In genomic region chr5:65521803-65522202, GRCm38 (mm10) we compare ENCODE assay signal across 16 mouse cellular contexts. TPM values are rescaled to one million over a fixed set of nuclear protein-coding genes. Genes with fewer than 3 reads are reported as not detected.
DNase-seq lines count a peak whose midpoint lies in the region; ATAC-seq and TF ChIP-seq lines count a peak whose summit lies in the region.
"Had no signal": no experiment of that assay in that cellular context is flagged by ENCODE, and none has a peak within 500 bp of the region (broad histone marks: within the 10 kb centered on the region; RNA-seq: fewer than 3 reads in every experiment).

No protein-coding gene starts in this region.

- WGBS in liver, adult 2 months = 94% methylated on average over 1 of the region's 1 CpGs
- WGBS in liver, embryonic 11.5 days = 77% methylated on average over 1 of the region's 1 CpGs

- no peaks in the 10 kb centered on the region for H3K36me3 ChIP-seq in liver, adult 2 months (ENCODE audit: control insufficient read depth, insufficient read depth, low read length)
- H3K36me3 ChIP-seq in liver, embryonic 11.5 days (ENCODE audit: control insufficient read depth, insufficient read depth, low read length) = no peaks in the 10 kb centered on the region
- H3K36me3 ChIP-seq in splenic B cell, adult 2 months (ENCODE audit: control insufficient read depth, insufficient read depth, low read length, poor library complexity, severe bottlenecking) = no peaks in the 10 kb centered on the region

- H3K9me3 ChIP-seq in liver, embryonic 11.5 days (ENCODE audit: control insufficient read depth, low read length) = no peaks in the 10 kb centered on the region

- 0 out of 2 replicates have a peak, but pooled peaks have one; percentile 3 for TF ChIP-seq CTCF in liver, adult 2 months (IDR thresholded peaks at IDR 0.05; ENCODE audit: low read depth, low read length)

- no peak overlapping the region for H3K4me3 ChIP-seq in liver, adult 2 months (ENCODE audit: insufficient read depth, low read depth, low read length)
- no peak overlapping the region for H3K4me3 ChIP-seq in liver, embryonic 11.5 days (ENCODE audit: low read depth, low read length)

- no peak for TF ChIP-seq POLR2A in liver, adult 2 months (IDR thresholded peaks at IDR 0.05; ENCODE audit: extremely low read depth, insufficient read depth, low read length)

- H3K4me1 ChIP-seq in liver, adult 2 months (ENCODE audit: control insufficient read depth, insufficient read depth, low read length) = no peaks in the 10 kb centered on the region
- no peaks in the 10 kb centered on the region for H3K4me1 ChIP-seq in liver, embryonic 11.5 days (replicated peaks; ENCODE audit: control insufficient read depth, insufficient read depth, low read length)

- H3K27me3 ChIP-seq in liver, adult 2 months (ENCODE audit: control insufficient read depth, insufficient read depth, low read length) = 0 out of 2 replicates have a peak, but pooled peaks cover 1% of the 10 kb centered on the region
- no peaks in the 10 kb centered on the region for H3K27me3 ChIP-seq in liver, embryonic 11.5 days (replicated peaks; ENCODE audit: control insufficient read depth, insufficient read depth, low read length)
- H3K27me3 ChIP-seq in splenic B cell, adult 2 months (ENCODE audit: control insufficient read depth, insufficient read depth, low read length, poor library complexity, severe bottlenecking) = no peaks in the 10 kb centered on the region

- no peaks in the 10 kb centered on the region for H3K79me2 ChIP-seq in liver, adult 2 months (ENCODE audit: control insufficient read depth, insufficient read depth, low read length)

- H3K4me2 ChIP-seq in liver, embryonic 11.5 days = no peak overlapping the region

- intact Hi-C loops in gastrocnemius, postnatal 14 days (cut with DNase I; ENCODE audit: low total_unique reads) = no loop called here

- no peak for ATAC-seq in liver, embryonic 11.5 days (replicated peaks; ENCODE audit: low FRiP score)
- ATAC-seq: midbrain, embryonic 16.5 days had no signal

- peak; percentile 21 for DNase-seq in embryo, embryonic 10 days (ENCODE audit: low spot score)
- no peak for DNase-seq in embryo, embryonic 9.5 days (ENCODE audit: extremely low spot score)
- peak; percentile 32 for DNase-seq in liver, adult 2 months (ENCODE audit: extremely low read depth, low read depth, low spot score)
- no peak for DNase-seq in liver, embryonic 11.5 days (ENCODE audit: low spot score)
- peak; percentile 31 for DNase-seq in c-Kit-positive CD71-positive TER-119-positive erythroid progenitor cells, embryonic 14.5 days (ENCODE audit: low spot score)
- DNase-seq in splenic B cell, adult 2 months (ENCODE audit: low read depth, low spot score) = peak; percentile 54
- DNase-seq in layer of hippocampus, postnatal 36 days = no peak
- DNase-seq in gastrocnemius, postnatal 14 days = no peak
- DNase-seq: adrenal gland, adult 2 months; cerebellum, postnatal 14 days; gastrocnemius, postnatal 36 days; kidney, postnatal 4 days had no signal

- no peak overlapping the region for H3K27ac ChIP-seq in liver, adult 2 months (replicated peaks; ENCODE audit: insufficient read depth, low read depth, low read length)
- H3K27ac ChIP-seq in liver, embryonic 11.5 days (ENCODE audit: low read depth, low read length) = no peak overlapping the region

- H3K9ac ChIP-seq in liver, adult 2 months (ENCODE audit: low read depth, low read length) = no peak overlapping the region
- H3K9ac ChIP-seq in liver, embryonic 11.5 days (ENCODE audit: low read depth, low read length) = no peak overlapping the region

RNA-seq across cellular contexts. Expression of gene Smim14, which starts 15.2 kb away (rescaled TPM):
- 60.5 and 66.9 TPM in 2 replicates for total RNA-seq in liver, adult 2 months (2014; rRNA removed)
- 66.6 and 72.3 TPM in 2 replicates for polyA plus RNA-seq in liver, adult 2 months (2012; rRNA removed)
- 56.5 and 68.9 TPM in 2 replicates for polyA plus RNA-seq in liver, embryonic 11.5 days (2014; fragmentation: Nextera tagmentation; extraction: Ambion mirVana)
- total RNA-seq in layer of hippocampus, postnatal 36 days (2021) = 100 to 1,000 TPM; 162 to 169 TPM
- 10 to 100 TPM; 34.7 to 39.4 TPM for total RNA-seq in gastrocnemius, postnatal 14 days (2021)

RNA-seq across cellular contexts. Expression of gene Ube2k, which starts 15.2 kb away (rescaled TPM):
- 14.0 and 16.2 TPM in 2 replicates for total RNA-seq in liver, adult 2 months (2014; rRNA removed)
- 19.0 and 20.7 TPM in 2 replicates for polyA plus RNA-seq in liver, adult 2 months (2012; rRNA removed)
- 126 and 131 TPM in 2 replicates for polyA plus RNA-seq in liver, embryonic 11.5 days (2014; fragmentation: Nextera tagmentation; extraction: Ambion mirVana)
- 100 to 1,000 TPM; 131 to 135 TPM for total RNA-seq in layer of hippocampus, postnatal 36 days (2021)
- total RNA-seq in gastrocnemius, postnatal 14 days (2021) = 10 to 100 TPM; 60.9 to 61.8 TPM

RNA-seq across cellular contexts. Expression of gene Gm43552, which starts 29.2 kb away (rescaled TPM):
- not detected in 2 replicates for total RNA-seq in liver, adult 2 months (2014; rRNA removed)
- 14.5 and 16.3 TPM in 2 replicates for polyA plus RNA-seq in liver, adult 2 months (2012; rRNA removed)
- not detected in 2 replicates for polyA plus RNA-seq in liver, embryonic 11.5 days (2014; fragmentation: Nextera tagmentation; extraction: Ambion mirVana)
- total RNA-seq in layer of hippocampus, postnatal 36 days (2021) = 1 to 10 TPM; 4.5 to 7.7 TPM
- 1 to 10 TPM in 1 of 2 experiments, not detected in 1; 3.1 TPM for total RNA-seq in gastrocnemius, postnatal 14 days (2021)
- total RNA-seq: gastrocnemius, postnatal 36 days had no signal
- polyA plus RNA-seq: C2C12; hindbrain, embryonic 11.5 days; liver, embryonic 16.5 days; midbrain, embryonic 16.5 days had no signal

Comparison
In these comparisons a context has a peak if more than half of its experiments do, and no peak if none do; other contexts are left out.
1. DNase-seq: peak in embryo, embryonic 10 days (single experiment), liver, adult 2 months (single experiment), c-Kit-positive CD71-positive TER-119-positive erythroid progenitor cells, embryonic 14.5 days (single experiment) and splenic B cell, adult 2 months (single experiment); none in embryo, embryonic 9.5 days (single experiment), liver, embryonic 11.5 days (single experiment), layer of hippocampus, postnatal 36 days (0 of 2) and gastrocnemius, postnatal 14 days (single experiment).